Mouse (Mus musculus) heart, embryonic 11.5 days (tissue): ENCODE measurements around the gene Fam102a. TPM values are rescaled to one million over a fixed set of nuclear protein-coding genes. Genes with fewer than 3 reads are reported as not detected.

Source experiments
- ATAC-seq: fragments of 200-750 bp; cut with Nextera tagmentation; replicated peaks from 2 replicates; pipeline ENCODE4 v1.8.0; 2017; ENCODE audit warnings: moderate library complexity; ENCODE audit not compliant: insufficient number of reproducible peaks, low FRiP score, low TSS enrichment
- H3K27ac ChIP-seq: fragments of 300-500 bp; sonication (generic); 2 replicates; pipeline ENCODE4 v1.5.1; 2014; ENCODE audit warnings: mild to moderate bottlenecking, low read depth, low read length
- H3K27me3 ChIP-seq: fragments of 300-500 bp; sonication (generic); 2 replicates; pipeline ENCODE4 v1.6.1; 2014; ENCODE audit warnings: mild to moderate bottlenecking, low read length, mixed read lengths; ENCODE audit not compliant: control insufficient read depth, insufficient read depth
- H3K36me3 ChIP-seq: fragments of 300-500 bp; sonication (generic); 2 replicates; pipeline ENCODE4 v1.6.1; 2014; ENCODE audit warnings: mild to moderate bottlenecking, low read length, moderate library complexity, mixed read lengths; ENCODE audit not compliant: control insufficient read depth, insufficient read depth
- H3K4me1 ChIP-seq: fragments of 300-500 bp; sonication (generic); 2 replicates; pipeline ENCODE4 v1.6.1; 2014; ENCODE audit warnings: low read length; ENCODE audit not compliant: control insufficient read depth, insufficient read depth
- H3K4me2 ChIP-seq: fragments of 300-500 bp; sonication (generic); 2 replicates; pipeline ENCODE4 v1.6.1; 2014; ENCODE audit warnings: mild to moderate bottlenecking, moderate library complexity
- H3K4me3 ChIP-seq: fragments of 300-500 bp; sonication (generic); 2 replicates; pipeline ENCODE4 v1.5.1; 2014; ENCODE audit warnings: low read depth, low read length
- H3K9ac ChIP-seq: fragments of 300-500 bp; sonication (generic); 2 replicates; pipeline ENCODE4 v1.6.1; 2014; ENCODE audit warnings: mild to moderate bottlenecking, low read depth, low read length, moderate library complexity
- H3K9me3 ChIP-seq: fragments of 300-500 bp; sonication (generic); replicated peaks from 2 replicates; pipeline ENCODE4 v1.6.1; 2016; ENCODE audit warnings: low read length; ENCODE audit not compliant: control insufficient read depth
- WGBS: fragments of 180-500 bp; shearing (Covaris S2); extraction: QIAGEN DNeasy Blood & Tissue Kit; methylation state at CpG from one replicate; pipeline ENCODE4 v1.1.7; 2014; ENCODE audit not compliant: insufficient replicate concordance; 5-methylcytosine and 5-hydroxymethylcytosine counted together
- polyA plus RNA-seq: library from polyadenylated mRNA; unstranded; fragments of >200 nt; fragmentation: Nextera tagmentation; extraction: Ambion mirVana; gene quantifications from 2 replicates; pipeline ENCODE4 v1.2.1, GENCODE M21; 2014

Fam102a gene
- polyA plus RNA-seq, 1 experiment from 2014 or later: 5.2 TPM

- 5% methylated on average over 34 of the region's 34 CpGs for WGBS
- ATAC-seq: no peak; the same call in 1 of the 2 replicates
Observed at GRCm38 (mm10) chr2:32607262-32607947, 72.3 kb downstream of the Fam102a start.

GRCm38 (mm10) chr2:32608141-32608777 lies 73.1 kb downstream of the Fam102a start:
- H3K4me2 ChIP-seq: peak overlapping the region; percentile 95
- H3K4me1 ChIP-seq: peaks cover 31% of the 10 kb centered on the region
- H3K27ac ChIP-seq: peak overlapping the region; percentile 87
- WGBS: 3% methylated on average over 25 of the region's 25 CpGs
- H3K9me3 ChIP-seq: no peaks in the 10 kb centered on the region
- H3K27me3 ChIP-seq: no peaks in the 10 kb centered on the region
- H3K9ac ChIP-seq: peak overlapping the region; percentile 52
- peak overlapping the region; percentile 88 for H3K4me3 ChIP-seq
- H3K36me3 ChIP-seq: 0 out of 2 replicates have a peak, but pooled peaks cover 6% of the 10 kb centered on the region
- ATAC-seq: peak; percentile 75

More at GRCm38 (mm10) chr2:32607262-32607947, 72.3 kb downstream of the Fam102a start:
- H3K4me1 ChIP-seq: peaks cover 31% of the 10 kb centered on the region
- H3K9me3 ChIP-seq: no peaks in the 10 kb centered on the region
- no peaks in the 10 kb centered on the region for H3K27me3 ChIP-seq
- H3K4me3 ChIP-seq: peak overlapping the region; percentile 88
- H3K36me3 ChIP-seq: 0 out of 2 replicates have a peak, but pooled peaks cover 2% of the 10 kb centered on the region
- H3K27ac ChIP-seq: peak overlapping the region; percentile 87
- peak overlapping the region; percentile 83 for H3K9ac ChIP-seq
- peak overlapping the region; percentile 95 for H3K4me2 ChIP-seq

- no peaks in the 10 kb centered on the region for H3K9me3 ChIP-seq
- peak overlapping the region; percentile 52 for H3K9ac ChIP-seq
- no peaks in the 10 kb centered on the region for H3K27me3 ChIP-seq
- 34% methylated on average over 18 of the region's 18 CpGs for whole genome bisulfite sequencing
- peak; percentile 60 for ATAC-seq
- H3K36me3 ChIP-seq: 0 out of 2 replicates have a peak, but pooled peaks cover 6% of the 10 kb centered on the region
- peaks cover 31% of the 10 kb centered on the region for H3K4me1 ChIP-seq
- peak overlapping the region; percentile 95 for H3K4me2 ChIP-seq
- peak overlapping the region; percentile 88 for H3K4me3 ChIP-seq
- H3K27ac ChIP-seq: peak overlapping the region; percentile 87
Observed at GRCm38 (mm10) chr2:32608778-32609435, 73.8 kb downstream of the Fam102a start.

GRCm38 (mm10) chr2:32610610-32611229 lies 75.6 kb downstream of the Fam102a start:
- Histone ChIP-seq H3K4me3 (peak overlapping the region; percentile 36), H3K27ac (no peak overlapping the region), H3K4me1 (peaks cover 31% of the 10 kb centered on the region), H3K4me2 (peak overlapping the region; percentile 59), H3K9me3 (no peaks in the 10 kb centered on the region), H3K36me3 (peaks cover 11% of the 10 kb centered on the region), H3K27me3 (no peaks in the 10 kb centered on the region), H3K9ac (no peak overlapping the region)
- no peak for ATAC-seq
- WGBS: 11% methylated on average over 23 of the region's 23 CpGs

- Histone ChIP-seq H3K4me2 (no peak overlapping the region), H3K9ac (no peak overlapping the region), H3K4me1 (peaks cover 31% of the 10 kb centered on the region), H3K4me3 (no peak overlapping the region), H3K27me3 (no peaks in the 10 kb centered on the region), H3K27ac (no peak overlapping the region), H3K9me3 (no peaks in the 10 kb centered on the region), H3K36me3 (peaks cover 14% of the 10 kb centered on the region)
- 61% methylated on average over 26 of the region's 26 CpGs for WGBS
- ATAC-seq: no peak
Observed at GRCm38 (mm10) chr2:32612274-32612673, 77.1 kb downstream of the Fam102a start.

- Histone ChIP-seq H3K4me2 (no peak overlapping the region), H3K4me3 (no peak overlapping the region), H3K4me1 (peaks cover 33% of the 10 kb centered on the region), H3K9me3 (no peaks in the 10 kb centered on the region), H3K27ac (no peak overlapping the region), H3K9ac (no peak overlapping the region), H3K27me3 (no peaks in the 10 kb centered on the region), H3K36me3 (peaks cover 21% of the 10 kb centered on the region)
- 98% methylated on average over 1 of the region's 1 CpGs for WGBS
- no peak for ATAC-seq
Observed at GRCm38 (mm10) chr2:32617109-32617508, 82.0 kb downstream of the Fam102a start.

GRCm38 (mm10) chr2:32617601-32618000 lies 82.5 kb downstream of the Fam102a start:
- Histone ChIP-seq H3K4me3 (no peak overlapping the region), H3K27ac (no peak overlapping the region), H3K36me3 (peaks cover 19% of the 10 kb centered on the region), H3K27me3 (no peaks in the 10 kb centered on the region), H3K4me1 (peaks cover 36% of the 10 kb centered on the region), H3K9me3 (no peaks in the 10 kb centered on the region), H3K9ac (no peak overlapping the region), H3K4me2 (no peak overlapping the region)
- ATAC-seq: no peak
- 93% methylated on average over 4 of the region's 4 CpGs for WGBS

GRCm38 (mm10) chr2:32618051-32618450 lies 82.9 kb downstream of the Fam102a start:
- H3K27ac ChIP-seq: no peak overlapping the region
- H3K4me2 ChIP-seq: no peak overlapping the region
- peaks cover 18% of the 10 kb centered on the region for H3K36me3 ChIP-seq
- no peak for ATAC-seq
- no peak overlapping the region for H3K4me3 ChIP-seq
- no peaks in the 10 kb centered on the region for H3K9me3 ChIP-seq
- H3K9ac ChIP-seq: no peak overlapping the region
- H3K4me1 ChIP-seq: peaks cover 36% of the 10 kb centered on the region
- no peaks in the 10 kb centered on the region for H3K27me3 ChIP-seq
- WGBS: 82% methylated on average over 9 of the region's 9 CpGs
